Mouse (Mus musculus) liver, embryonic 14.5 days (tissue): ENCODE measurements around the gene Gm3250. TPM values are rescaled to one million over a fixed set of nuclear protein-coding genes. Genes with fewer than 3 reads are reported as not detected.
"Not testable (repeated sequence)": the region's sequence is repeated elsewhere in the genome, so short reads cannot be mapped to it uniquely, and the experiment has no call there.

Experiments
- ATAC-seq: fragments of 200-750 bp; cut with Nextera tagmentation; 2 replicates; pipeline ENCODE4 v1.8.0; 2017; ENCODE audit warnings: moderate number of reproducible peaks, mild to moderate bottlenecking, moderate library complexity; ENCODE audit not compliant: insufficient read depth
- DNase-seq, 3 experiments: peaks; one replicate each; pipeline ENCODE4 v3.0.0-alpha.2; 2012 to 2013; ENCODE audit warnings: low read depth in 3 of 3, low spot score in 3 of 3
- H3K27ac ChIP-seq: fragments of 300-500 bp; sonication (generic); 2 replicates; pipeline ENCODE4 v1.5.1; 2014; ENCODE audit warnings: moderate library complexity, mild to moderate bottlenecking, control low read depth, inconsistent platforms
- H3K27me3 ChIP-seq: fragments of 300-500 bp; sonication (generic); 2 replicates; pipeline ENCODE4 v1.6.1; 2014; ENCODE audit warnings: mild to moderate bottlenecking, low read length, moderate library complexity; ENCODE audit not compliant: control insufficient read depth, insufficient read depth
- H3K36me3 ChIP-seq: fragments of 300-500 bp; sonication (generic); replicated peaks from 2 replicates; pipeline ENCODE4 v1.6.1; 2014; ENCODE audit warnings: low read depth; ENCODE audit not compliant: control insufficient read depth, insufficient read depth
- H3K4me1 ChIP-seq, 2 experiments: fragments of 200-500 bp in 1 of 2; fragments of 300-500 bp in 1 of 2; sonication (generic) in 1 of 2; replicated peaks; 2 replicates each; pipeline ENCODE4 v1.6.1; 2012 to 2014; ENCODE audit warnings: antibody characterized with exemption in 1 of 2, inconsistent platforms in 1 of 2, low read length in 1 of 2; ENCODE audit not compliant: control insufficient read depth in 2 of 2, insufficient read depth in 2 of 2
- H3K4me2 ChIP-seq: fragments of 300-500 bp; sonication (generic); 2 replicates; pipeline ENCODE4 v1.6.1; 2014; ENCODE audit warnings: low read depth, mild to moderate bottlenecking, control low read depth, moderate library complexity
- H3K4me3 ChIP-seq, 2 experiments: fragments of 200-500 bp in 1 of 2; fragments of 300-500 bp in 1 of 2; sonication (generic) in 1 of 2; 2 replicates each; pipeline ENCODE4 v1.5.1; 2012 to 2014; ENCODE audit warnings: low read depth in 2 of 2, low read length in 2 of 2, mild to moderate bottlenecking in 2 of 2, control low read depth in 1 of 2, inconsistent platforms in 1 of 2, moderate library complexity in 1 of 2; ENCODE audit not compliant: insufficient read depth in 1 of 2
- H3K9ac ChIP-seq: fragments of 300-500 bp; sonication (generic); replicated peaks from 2 replicates; pipeline ENCODE4 v1.6.1; 2014; ENCODE audit warnings: mild to moderate bottlenecking, control low read depth, moderate library complexity
- H3K9me3 ChIP-seq: fragments of 300-500 bp; sonication (generic); 2 replicates; pipeline ENCODE4 v1.6.1; 2016; ENCODE audit warnings: low read length, mixed read lengths; ENCODE audit not compliant: control insufficient read depth
- CTCF ChIP-seq: IDR thresholded peaks from 2 replicates; pipeline ENCODE4 v1.5.1; 2016; ENCODE audit warnings: antibody characterized with exemption, low read depth, control low read depth
- EP300 ChIP-seq: IDR thresholded peaks from 2 replicates; pipeline ENCODE4 v1.6.1; 2016; ENCODE audit warnings: antibody characterized with exemption, low read depth
- WGBS: fragments of 180-500 bp; shearing (Covaris S2); extraction: QIAGEN DNeasy Blood & Tissue Kit; methylation state at CpG from one replicate; pipeline ENCODE4 v1.1.7; 2014; ENCODE audit not compliant: insufficient replicate concordance; 5-methylcytosine and 5-hydroxymethylcytosine counted together
- polyA plus RNA-seq, 2 experiments: library from polyadenylated mRNA; depleted of rRNA in 1 of 2; stranded (reverse) in 1 of 2; unstranded in 1 of 2; fragments of >200 nt; fragmentation: Nextera tagmentation in 1 of 2; extraction: Ambion mirVana in 1 of 2; gene quantifications; 2 replicates each; pipeline versions ENCODE4 v1.2.1 to v1.2.3; 2012 to 2014

Gm3250 gene
- polyA plus RNA-seq, 2 experiments, result not detected

DNA sequence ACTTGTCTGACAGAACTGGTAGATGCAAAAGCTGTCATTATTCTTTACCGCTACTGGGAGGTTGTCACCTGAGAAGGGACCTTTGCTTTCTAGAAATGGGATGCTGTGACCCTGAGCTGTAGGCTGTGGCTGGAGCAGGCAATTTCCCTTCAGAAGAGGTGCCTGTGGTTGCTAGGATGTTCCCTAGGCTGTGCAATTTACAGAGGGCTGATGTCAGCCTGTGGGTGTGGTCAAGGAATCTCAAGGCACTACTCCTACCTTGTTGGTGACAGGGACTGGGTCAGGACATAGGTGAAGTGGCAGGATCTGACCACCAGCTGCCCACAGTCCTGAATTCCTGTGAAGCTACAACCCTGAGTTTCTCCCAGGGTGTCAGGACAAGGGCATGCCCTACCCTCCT is 12.6 kb downstream of the Gm3250 start:
- TF ChIP-seq CTCF (no peak), EP300 (no peak)
- Histone ChIP-seq H3K4me2 (no peak overlapping the region), H3K9ac (no peak overlapping the region), H3K27me3 (no peaks in the 10 kb centered on the region), H3K9me3 (no peaks in the 10 kb centered on the region), H3K27ac (no peak overlapping the region), H3K36me3 (no peaks in the 10 kb centered on the region), H3K4me3 (no peak overlapping the region), H3K4me1 (no peaks in the 10 kb centered on the region)
- WGBS, result 52% methylated on average over 1 of the region's 1 CpGs
- no peak for DNase-seq
- no peak for ATAC-seq

DNA sequence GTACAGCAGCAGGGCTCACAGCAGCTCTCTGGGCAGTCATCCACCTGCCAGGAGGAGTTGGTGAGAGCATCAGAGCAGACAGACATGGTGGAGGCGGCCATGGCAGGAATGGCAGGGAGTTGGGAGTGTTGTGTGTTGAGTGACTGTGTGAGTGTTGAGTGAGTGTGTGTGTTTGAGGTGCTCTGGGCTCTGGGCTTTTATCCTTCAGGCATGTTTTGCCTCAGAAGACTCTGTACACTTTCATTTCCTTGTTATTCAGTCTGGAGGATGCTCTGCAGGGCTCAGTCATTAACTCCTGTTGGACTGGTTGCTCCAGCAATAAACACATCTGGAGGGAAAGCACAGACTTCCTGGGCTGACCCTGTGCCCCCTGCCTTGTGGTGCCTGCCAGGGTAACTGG is 22.8 kb downstream of the Gm3250 start, which contains the start of gene Gm3233:
Gene Gm3233 (minus strand): TSS at position 101 of the 400 bp plus-strand sequence.
- H3K4me2 ChIP-seq, H3K9ac ChIP-seq, H3K36me3 ChIP-seq, H3K4me3 ChIP-seq, H3K4me1 ChIP-seq, H3K27ac ChIP-seq, H3K27me3 ChIP-seq, H3K9me3 ChIP-seq, ATAC-seq, DNase-seq: not testable (repeated sequence)
- no CpG with 5 or more reads among the region's 1 CpGs for WGBS

DNA sequence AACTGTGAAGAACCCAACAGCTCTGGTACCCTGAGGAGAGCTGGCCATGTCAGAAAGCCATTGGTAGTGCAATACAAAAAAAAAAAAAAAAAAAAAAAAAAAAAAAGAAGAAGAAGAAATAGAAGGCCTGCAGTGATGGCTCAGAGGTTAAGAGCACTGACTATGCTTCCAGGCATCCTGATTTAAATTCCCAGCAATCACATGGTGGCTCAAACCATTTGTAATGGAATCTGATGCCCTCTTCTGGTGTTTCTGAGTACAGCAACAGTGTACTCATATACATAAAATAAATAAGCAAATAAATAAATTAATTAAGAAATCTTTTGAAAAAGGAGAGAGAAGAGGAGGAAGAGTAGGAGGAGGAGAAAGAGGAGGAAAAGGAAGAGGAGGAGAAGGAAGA is 28.9 kb downstream of the Gm3250 start:
- Histone ChIP-seq H3K9ac (no peak overlapping the region), H3K4me1 (no peaks in the 10 kb centered on the region), H3K36me3 (no peaks in the 10 kb centered on the region), H3K27ac (no peak overlapping the region), H3K4me3 (no peak overlapping the region), H3K4me2 (no peak overlapping the region), H3K27me3 (no peaks in the 10 kb centered on the region), H3K9me3 (no peaks in the 10 kb centered on the region)
- ATAC-seq (no peak), DNase-seq (no peak)
- TF ChIP-seq CTCF, result no peak; the same call in 1 of the 2 replicates
- no peak for TF ChIP-seq EP300

DNA sequence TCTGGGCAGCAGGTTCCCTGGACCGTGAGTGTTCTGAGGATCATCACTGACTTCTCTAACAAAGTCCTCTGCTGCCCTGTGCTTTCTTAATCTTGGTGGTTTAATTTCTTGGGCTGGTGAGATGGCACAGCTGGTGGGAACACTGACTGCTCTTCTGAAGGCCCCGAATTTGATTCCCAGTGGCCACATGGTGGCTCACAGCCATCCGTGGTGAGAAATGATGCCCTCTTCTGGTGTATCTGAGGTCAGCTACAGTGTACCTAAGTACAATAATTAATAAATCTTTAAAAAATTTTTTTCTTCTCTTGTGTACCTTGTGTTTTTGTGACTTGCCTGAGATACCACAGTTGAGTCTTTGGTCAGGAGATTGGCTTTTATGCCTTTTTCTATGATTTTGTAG is 30.0 kb downstream of the Gm3250 start:
- not testable (repeated sequence) for H3K4me1 ChIP-seq, H3K36me3 ChIP-seq, H3K9me3 ChIP-seq, H3K4me2 ChIP-seq, H3K27me3 ChIP-seq, H3K27ac ChIP-seq, DNase-seq, H3K4me3 ChIP-seq, ATAC-seq, H3K9ac ChIP-seq
- 42% methylated on average over 3 of the region's 3 CpGs for WGBS

DNA sequence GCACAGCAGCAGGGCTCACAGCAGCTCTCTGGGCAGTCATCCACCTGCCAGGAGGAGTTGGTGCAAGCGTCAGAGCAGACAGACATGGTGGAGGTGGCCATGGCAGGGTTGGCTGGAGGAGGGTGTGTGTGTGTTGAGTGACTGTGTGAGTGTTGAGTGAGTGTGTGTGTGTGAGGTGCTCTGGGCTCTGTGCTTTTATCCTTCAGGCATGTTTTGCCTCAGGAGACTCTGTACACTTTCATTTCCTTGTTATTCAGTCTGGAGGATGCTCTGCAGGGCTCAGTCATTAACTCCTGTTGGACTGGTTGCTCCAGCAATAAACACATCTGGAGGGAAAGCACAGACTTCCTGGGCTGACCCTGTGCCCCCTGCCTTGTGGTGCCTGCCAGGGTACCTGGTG is 31.1 kb downstream of the Gm3250 start, which contains the start of gene Gm9736:
Gene Gm9736 (minus strand): TSS at position 101 of the 400 bp plus-strand sequence.
- not testable (repeated sequence) for ATAC-seq

DNA sequence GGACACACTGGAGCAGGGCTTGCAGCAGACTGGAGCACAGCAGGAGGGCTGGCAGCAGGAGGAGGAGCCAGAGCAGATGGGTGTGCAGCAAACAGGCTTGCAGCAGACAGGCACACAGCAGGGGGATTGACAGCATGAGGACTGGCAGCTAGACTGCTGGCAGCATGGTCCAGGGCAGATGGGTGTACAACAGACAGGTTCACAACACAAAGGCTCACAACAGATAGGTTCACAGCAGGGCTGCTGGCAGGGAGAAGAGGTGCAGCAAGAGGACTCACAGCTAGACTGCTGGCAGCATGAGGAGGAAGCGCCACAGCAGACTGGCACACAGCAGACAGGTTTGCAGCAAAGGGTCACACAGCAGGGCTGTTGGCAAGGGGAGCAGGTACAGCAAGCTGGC is 31.7 kb downstream of the Gm3250 start:
- H3K4me1 ChIP-seq, H3K4me2 ChIP-seq, H3K36me3 ChIP-seq, DNase-seq, H3K27ac ChIP-seq, ATAC-seq, H3K4me3 ChIP-seq, H3K9ac ChIP-seq, H3K27me3 ChIP-seq, H3K9me3 ChIP-seq: not testable (repeated sequence)
- 58% methylated on average over 1 of the region's 1 CpGs for WGBS

More for the DNA sequence above, 31.1 kb downstream of the Gm3250 start, which contains the start of gene Gm9736:
- H3K4me1 ChIP-seq, H3K4me2 ChIP-seq, H3K27ac ChIP-seq, H3K9me3 ChIP-seq, H3K36me3 ChIP-seq, H3K4me3 ChIP-seq, H3K27me3 ChIP-seq, H3K9ac ChIP-seq, DNase-seq: not testable (repeated sequence)
- 60% methylated on average over 1 of the region's 1 CpGs for WGBS

DNA sequence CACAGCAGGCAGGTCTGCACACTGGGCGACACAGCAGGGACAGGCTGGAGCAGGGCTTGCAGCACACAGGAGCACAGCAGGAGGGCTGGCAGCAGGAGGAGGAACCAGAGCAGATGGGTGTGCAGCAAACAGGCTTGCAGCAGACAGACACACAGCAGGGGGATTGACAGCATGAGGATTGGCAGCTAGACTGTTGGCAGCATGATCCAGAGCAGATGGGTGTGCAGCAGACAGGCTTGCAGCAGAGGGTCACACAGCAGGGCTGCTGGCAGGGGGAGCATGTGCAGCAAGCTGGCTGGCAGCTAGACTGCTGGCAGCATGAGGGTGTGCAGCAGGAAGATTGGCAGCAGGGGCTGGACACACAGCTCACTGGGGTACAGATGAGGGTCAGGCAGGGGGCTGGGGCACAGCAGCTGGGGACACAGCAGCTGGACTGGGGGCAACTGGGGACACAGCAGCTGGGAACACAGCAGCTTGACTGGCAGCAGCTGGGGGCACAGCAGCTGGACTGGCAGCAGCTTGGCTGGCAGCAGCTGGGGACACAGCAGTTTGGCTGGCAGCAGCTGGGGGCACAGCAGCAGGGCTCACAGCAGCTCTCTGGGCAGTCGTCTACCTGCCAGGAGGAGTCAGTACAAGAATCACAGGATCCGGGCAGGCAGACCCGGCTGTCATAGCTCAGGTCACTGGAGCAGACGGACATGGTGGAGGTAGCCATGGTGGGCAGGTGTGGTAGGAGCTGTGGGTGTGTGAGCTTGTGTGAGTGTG is 40.2 kb downstream of the Gm3250 start, which contains the start of gene Gm18596:
Gene Gm18596 (minus strand): TSS at position 715 of the 765 bp plus-strand sequence.
- H3K4me2 ChIP-seq, H3K4me1 ChIP-seq, H3K9me3 ChIP-seq, H3K27me3 ChIP-seq, H3K27ac ChIP-seq, H3K36me3 ChIP-seq, ATAC-seq, DNase-seq, H3K4me3 ChIP-seq, H3K9ac ChIP-seq: not testable (repeated sequence)
- WGBS, result 41% methylated on average over 4 of the region's 5 CpGs
